Mouse (Mus musculus) midbrain, embryonic 16.5 days (tissue): ENCODE data around the gene Tmem132c. TPM values are rescaled to one million over a fixed set of nuclear protein-coding genes. Genes with fewer than 3 reads are reported as not detected.
"Not testable (repeated sequence)": the region's sequence is repeated elsewhere in the genome, so short reads cannot be mapped to it uniquely, and the experiment has no call there.

ENCODE experiments used
- ATAC-seq: fragments of 200-750 bp; cut with Nextera tagmentation; 2 replicates; pipeline ENCODE4 v1.8.0; 2017; ENCODE audit warnings: moderate TSS enrichment
- H3K27ac ChIP-seq: fragments of 300-500 bp; sonication (generic); 2 replicates; pipeline ENCODE4 v1.5.1; 2014; ENCODE audit warnings: mild to moderate bottlenecking, low read length, mixed read lengths
- H3K27me3 ChIP-seq: fragments of 300-500 bp; sonication (generic); 2 replicates; pipeline ENCODE4 v1.6.1; 2014; ENCODE audit warnings: low read depth, low read length, mixed read lengths; ENCODE audit not compliant: control insufficient read depth, insufficient read depth
- H3K36me3 ChIP-seq: fragments of 300-500 bp; sonication (generic); 2 replicates; pipeline ENCODE4 v1.6.1; 2014; ENCODE audit warnings: mild to moderate bottlenecking, low read length, moderate library complexity, mixed read lengths; ENCODE audit not compliant: control insufficient read depth, insufficient read depth
- H3K4me1 ChIP-seq: fragments of 300-500 bp; sonication (generic); 2 replicates; pipeline ENCODE4 v1.6.1; 2014; ENCODE audit warnings: mild to moderate bottlenecking, low read length, mixed read lengths; ENCODE audit not compliant: control insufficient read depth, insufficient read depth
- H3K4me2 ChIP-seq: fragments of 300-500 bp; sonication (generic); 2 replicates; pipeline ENCODE4 v1.6.1; 2014; ENCODE audit warnings: mild to moderate bottlenecking, low read length, mixed read lengths
- H3K4me3 ChIP-seq: fragments of 300-500 bp; sonication (generic); 2 replicates; pipeline ENCODE4 v1.5.1; 2014; ENCODE audit warnings: low read depth, mild to moderate bottlenecking, low read length, moderate library complexity, mixed read lengths
- H3K9ac ChIP-seq: fragments of 300-500 bp; sonication (generic); 2 replicates; pipeline ENCODE4 v1.6.1; 2014; ENCODE audit warnings: low read depth, low read length, mixed read lengths
- H3K9me3 ChIP-seq: fragments of 300-500 bp; sonication (generic); replicated peaks from 2 replicates; pipeline ENCODE4 v1.6.1; 2014; ENCODE audit warnings: mild to moderate bottlenecking, low read length, mixed read lengths; ENCODE audit not compliant: control insufficient read depth, poor library complexity, severe bottlenecking
- WGBS: fragments of 180-500 bp; shearing (Covaris S2); extraction: QIAGEN DNeasy Blood & Tissue Kit; methylation state at CpG from one replicate; pipeline ENCODE4 v1.1.7; 2014; 5-methylcytosine and 5-hydroxymethylcytosine counted together
- polyA plus RNA-seq: library from polyadenylated mRNA; unstranded; fragments of >200 nt; fragmentation: Nextera tagmentation; extraction: Ambion mirVana; gene quantifications from 2 replicates; pipeline ENCODE4 v1.2.1, GENCODE M21; 2015

Tmem132c gene
- polyA plus RNA-seq, 1 experiment from 2014 or later = 11.8 TPM

- Histone ChIP-seq H3K27ac (no peak overlapping the region), H3K4me1 (peaks cover 8% of the 10 kb centered on the region; the same call in 1 of the 2 replicates), H3K36me3 (no peaks in the 10 kb centered on the region), H3K4me3 (no peak overlapping the region), H3K4me2 (no peak overlapping the region), H3K27me3 (no peaks in the 10 kb centered on the region), H3K9ac (no peak overlapping the region), H3K9me3 (no peaks in the 10 kb centered on the region)
- 82% methylated on average over 2 of the region's 2 CpGs for WGBS
- no peak for ATAC-seq
Measured at GRCm38 (mm10) chr5:127346364-127346763, 104.8 kb downstream of the Tmem132c start.

GRCm38 (mm10) chr5:127347053-127347748 lies 105.6 kb downstream of the Tmem132c start:
- H3K27me3 ChIP-seq = no peaks in the 10 kb centered on the region
- H3K4me2 ChIP-seq = no peak overlapping the region
- peaks cover 8% of the 10 kb centered on the region; the same call in 1 of the 2 replicates for H3K4me1 ChIP-seq
- no peak overlapping the region for H3K27ac ChIP-seq
- no peak overlapping the region for H3K9ac ChIP-seq
- no peak for ATAC-seq
- 31% methylated on average over 12 of the region's 12 CpGs for WGBS
- no peak overlapping the region for H3K4me3 ChIP-seq
- no peaks in the 10 kb centered on the region for H3K9me3 ChIP-seq
- H3K36me3 ChIP-seq = no peaks in the 10 kb centered on the region

- Histone ChIP-seq H3K27me3 (no peaks in the 10 kb centered on the region), H3K4me3 (no peak overlapping the region), H3K4me2 (no peak overlapping the region), H3K36me3 (no peaks in the 10 kb centered on the region), H3K9ac (no peak overlapping the region), H3K9me3 (no peaks in the 10 kb centered on the region), H3K27ac (no peak overlapping the region), H3K4me1 (peaks cover 8% of the 10 kb centered on the region; the same call in 1 of the 2 replicates)
- no peak for ATAC-seq
- 50% methylated on average over 9 of the region's 9 CpGs for WGBS
Measured at GRCm38 (mm10) chr5:127349221-127350065, 107.8 kb downstream of the Tmem132c start.

GRCm38 (mm10) chr5:127353002-127353401 lies 111.4 kb downstream of the Tmem132c start:
- Histone ChIP-seq H3K9ac (no peak overlapping the region), H3K27ac (no peak overlapping the region), H3K4me1 (peaks cover 3% of the 10 kb centered on the region; the same call in 1 of the 2 replicates), H3K27me3 (no peaks in the 10 kb centered on the region), H3K4me2 (no peak overlapping the region), H3K36me3 (no peaks in the 10 kb centered on the region), H3K4me3 (no peak overlapping the region), H3K9me3 (no peaks in the 10 kb centered on the region)
- WGBS = 71% methylated on average over 2 of the region's 2 CpGs
- no peak for ATAC-seq

GRCm38 (mm10) chr5:127355836-127356235 lies 114.2 kb downstream of the Tmem132c start:
- Histone ChIP-seq H3K9ac (no peak overlapping the region), H3K27me3 (no peaks in the 10 kb centered on the region), H3K4me1 (no peaks in the 10 kb centered on the region; the same call in 1 of the 2 replicates), H3K4me3 (no peak overlapping the region), H3K4me2 (no peak overlapping the region), H3K27ac (no peak overlapping the region), H3K36me3 (no peaks in the 10 kb centered on the region), H3K9me3 (no peaks in the 10 kb centered on the region)
- ATAC-seq = no peak
- WGBS = 15% methylated on average over 8 of the region's 8 CpGs

- not testable (repeated sequence) for H3K4me3 ChIP-seq, ATAC-seq, H3K4me1 ChIP-seq, H3K9ac ChIP-seq, H3K27me3 ChIP-seq, H3K9me3 ChIP-seq, H3K4me2 ChIP-seq, H3K27ac ChIP-seq, H3K36me3 ChIP-seq
- 95% methylated on average over 4 of the region's 4 CpGs for WGBS
Measured at GRCm38 (mm10) chr5:127357878-127358277, 116.3 kb downstream of the Tmem132c start.

- no peaks in the 10 kb centered on the region for H3K9me3 ChIP-seq
- no peak overlapping the region for H3K4me2 ChIP-seq
- WGBS = 72% methylated on average over 8 of the region's 8 CpGs
- no peak overlapping the region for H3K9ac ChIP-seq
- H3K4me1 ChIP-seq = no peaks in the 10 kb centered on the region
- no peaks in the 10 kb centered on the region for H3K36me3 ChIP-seq
- H3K27ac ChIP-seq = no peak overlapping the region
- no peak overlapping the region for H3K4me3 ChIP-seq
- no peak for ATAC-seq
- H3K27me3 ChIP-seq = no peaks in the 10 kb centered on the region
Measured at GRCm38 (mm10) chr5:127361145-127361544, 119.5 kb downstream of the Tmem132c start.

GRCm38 (mm10) chr5:127365061-127365460 lies 123.5 kb downstream of the Tmem132c start:
- no peaks in the 10 kb centered on the region for H3K27me3 ChIP-seq
- WGBS = 33% methylated on average over 1 of the region's 1 CpGs
- no peaks in the 10 kb centered on the region for H3K9me3 ChIP-seq
- ATAC-seq = no peak
- no peak overlapping the region for H3K27ac ChIP-seq
- H3K9ac ChIP-seq = no peak overlapping the region
- H3K4me1 ChIP-seq = peaks cover 6% of the 10 kb centered on the region
- H3K36me3 ChIP-seq = no peaks in the 10 kb centered on the region
- H3K4me3 ChIP-seq = no peak overlapping the region
- no peak overlapping the region for H3K4me2 ChIP-seq

- no peaks in the 10 kb centered on the region for H3K9me3 ChIP-seq
Measured at GRCm38 (mm10) chr5:127368191-127368590, 126.6 kb downstream of the Tmem132c start.

More at GRCm38 (mm10) chr5:127368191-127368590, 126.6 kb downstream of the Tmem132c start:
- H3K27me3 ChIP-seq = no peaks in the 10 kb centered on the region
- WGBS = 97% methylated on average over 3 of the region's 3 CpGs
- H3K9ac ChIP-seq = no peak overlapping the region
- ATAC-seq = no peak
- no peak overlapping the region for H3K4me2 ChIP-seq
- H3K27ac ChIP-seq = no peak overlapping the region
- no peaks in the 10 kb centered on the region for H3K36me3 ChIP-seq
- H3K4me3 ChIP-seq = no peak overlapping the region
- peaks cover 13% of the 10 kb centered on the region for H3K4me1 ChIP-seq
